Mouse (Mus musculus): ENCODE data around the gene Ttc14.

The Ttc14 gene

GRCm38 (mm10) chr3:33799617-33800512 is at the start of gene Ttc14:
Gene Ttc14 (plus strand): TSS chr3:33799832.
- peak; percentile 98 to 100 for DNase-seq (ENCODE audit: low spot score in 2 of 2)

- DNase-seq (ENCODE audit: low spot score in 2 of 2) = no peak
These were observed 8.7 kb upstream of the Ttc14 start for GRCm38 (mm10) chr3:33790975-33791374.

- DNase-seq (ENCODE audit: low spot score in 2 of 2) = no peak
These were observed 835 bp downstream of the Ttc14 start for GRCm38 (mm10) chr3:33800513-33800820.

- no peak for DNase-seq (ENCODE audit: low spot score in 2 of 2)
These were observed 7.5 kb downstream of the Ttc14 start for GRCm38 (mm10) chr3:33807151-33807550.

- DNase-seq (ENCODE audit: low spot score in 2 of 2) = no peak
These were observed 24.7 kb downstream of the Ttc14 start for GRCm38 (mm10) chr3:33824135-33824946.

GRCm38 (mm10) chr3:33832351-33832750 is 32.7 kb downstream of the Ttc14 start:
- no peak for DNase-seq (ENCODE audit: low spot score in 2 of 2)

- DNase-seq (ENCODE audit: low spot score in 2 of 2) = no peak
These were observed 36.9 kb downstream of the Ttc14 start for GRCm38 (mm10) chr3:33836576-33836975.

GRCm38 (mm10) chr3:33838877-33839276 is 39.2 kb downstream of the Ttc14 start:
- DNase-seq (ENCODE audit: low spot score in 2 of 2) = no peak

- peak; percentile 44 to 45 for DNase-seq (ENCODE audit: low spot score in 2 of 2)
These were observed 44.4 kb downstream of the Ttc14 start, which contains the start of gene Ccdc39 for GRCm38 (mm10) chr3:33843801-33844632. Gene Ccdc39 (minus strand): TSS chr3:33844310.

- DNase-seq (ENCODE audit: low spot score in 2 of 2) = no peak
These were observed 47.0 kb downstream of the Ttc14 start for GRCm38 (mm10) chr3:33846639-33847038.

- no peak for DNase-seq (ENCODE audit: low spot score in 2 of 2)
These were observed 51.2 kb downstream of the Ttc14 start for GRCm38 (mm10) chr3:33850856-33851255.

- DNase-seq (ENCODE audit: low spot score in 2 of 2) = no peak
These were observed 53.4 kb downstream of the Ttc14 start for GRCm38 (mm10) chr3:33853062-33853461.

- no peak for DNase-seq (ENCODE audit: low spot score in 2 of 2)
These were observed 59.3 kb downstream of the Ttc14 start for GRCm38 (mm10) chr3:33858939-33859338.

- no peak for DNase-seq (ENCODE audit: low spot score in 2 of 2)
These were observed 64.4 kb downstream of the Ttc14 start for GRCm38 (mm10) chr3:33864000-33864540.

Measured in urinary bladder, adult 18-20 months (tissue).